Mouse (Mus musculus) heart, adult 11 months (tissue): ENCODE results near the gene Rnf169.

Experiments used
- DNase-seq: peaks from one replicate; pipeline ENCODE4 v3.0.0; 2022

Gene Rnf169

GRCm38 (mm10) chr7:99979081-99979480, 1.2 kb downstream of the Rnf169 start:
- peak; percentile 49 for DNase-seq

DNA sequence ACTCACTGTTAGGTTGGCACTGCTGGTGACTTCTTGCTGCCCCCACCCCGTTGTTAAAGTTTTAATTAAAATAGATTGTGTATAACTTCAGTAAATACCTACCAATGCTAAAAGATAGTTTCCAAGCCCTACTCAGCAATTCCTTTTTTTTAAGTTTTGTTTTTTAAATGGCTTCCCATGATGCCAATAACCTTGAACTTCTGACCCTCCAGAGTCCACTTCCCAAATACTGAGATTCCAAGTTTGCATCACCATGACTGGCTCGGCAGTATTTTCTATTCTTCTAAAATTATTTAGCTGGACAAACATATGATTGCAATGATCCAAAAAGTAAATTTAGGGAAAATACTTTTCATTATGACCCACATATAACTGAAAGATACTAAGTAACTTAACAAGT, 2.2 kb downstream of the Rnf169 start:
- DNase-seq, result peak; percentile 41

GRCm38 (mm10) chr7:99975819-99976575, 4.3 kb downstream of the Rnf169 start:
- DNase-seq, result peak; percentile 71

DNA sequence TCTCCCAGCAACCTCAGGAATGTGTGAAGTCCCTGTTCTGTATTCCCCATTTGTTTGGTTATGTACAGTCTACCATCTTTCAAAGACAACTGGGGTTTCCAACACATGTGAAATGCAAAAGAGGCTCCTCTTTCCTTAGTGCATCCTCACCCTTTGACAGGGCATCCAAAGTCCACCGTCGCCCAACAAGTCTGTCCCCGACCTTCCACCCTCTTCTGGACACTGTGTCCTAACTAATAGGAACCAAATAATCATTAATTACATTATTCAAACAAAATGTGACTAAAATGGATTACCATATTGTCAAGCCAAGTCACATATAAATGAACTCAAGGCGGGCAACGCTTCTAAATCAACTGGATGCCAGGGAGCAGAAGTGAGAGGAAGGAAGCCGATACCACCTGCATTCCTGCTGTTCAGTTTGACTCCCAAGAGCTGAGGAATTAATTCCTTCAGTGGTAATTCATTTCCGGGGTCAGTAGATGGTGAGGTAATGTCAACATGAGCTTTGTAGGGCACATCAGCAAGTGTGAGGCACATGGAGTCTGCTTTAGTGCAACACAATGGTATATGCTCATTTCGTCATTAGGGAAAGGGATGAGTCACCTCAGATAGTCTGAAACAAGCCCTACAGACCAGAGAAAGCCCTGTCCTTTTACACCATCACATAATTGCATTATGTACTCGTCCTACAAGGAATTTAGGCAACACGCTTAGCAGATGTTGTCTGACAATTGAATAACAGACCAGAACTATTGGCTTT, 5.9 kb downstream of the Rnf169 start:
- peak; percentile 69 for DNase-seq

DNA sequence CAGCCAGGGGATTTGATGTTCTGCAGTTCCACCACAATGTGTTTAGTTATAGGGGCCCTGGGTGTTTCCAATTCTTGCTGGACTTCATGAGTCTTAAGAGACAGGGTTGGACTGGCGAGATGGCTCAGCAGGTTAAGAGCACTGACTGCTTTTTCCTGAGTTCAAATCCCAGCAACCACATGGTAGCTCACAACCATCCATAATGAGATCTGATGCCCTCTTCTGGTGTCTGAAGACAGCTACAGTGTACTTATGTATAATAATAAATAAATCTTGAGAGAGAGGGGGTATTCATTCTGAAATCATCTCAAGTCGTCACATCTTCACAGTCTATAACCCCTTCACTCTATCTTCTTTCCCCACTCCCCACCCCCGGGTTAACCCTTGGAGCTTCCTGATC, 7.3 kb downstream of the Rnf169 start:
- peak; percentile 68 for DNase-seq

GRCm38 (mm10) chr7:99971926-99972325, 8.3 kb downstream of the Rnf169 start:
- DNase-seq, result peak; percentile 84

GRCm38 (mm10) chr7:99969151-99969550, 11.1 kb downstream of the Rnf169 start:
- DNase-seq, result peak; percentile 52

DNA sequence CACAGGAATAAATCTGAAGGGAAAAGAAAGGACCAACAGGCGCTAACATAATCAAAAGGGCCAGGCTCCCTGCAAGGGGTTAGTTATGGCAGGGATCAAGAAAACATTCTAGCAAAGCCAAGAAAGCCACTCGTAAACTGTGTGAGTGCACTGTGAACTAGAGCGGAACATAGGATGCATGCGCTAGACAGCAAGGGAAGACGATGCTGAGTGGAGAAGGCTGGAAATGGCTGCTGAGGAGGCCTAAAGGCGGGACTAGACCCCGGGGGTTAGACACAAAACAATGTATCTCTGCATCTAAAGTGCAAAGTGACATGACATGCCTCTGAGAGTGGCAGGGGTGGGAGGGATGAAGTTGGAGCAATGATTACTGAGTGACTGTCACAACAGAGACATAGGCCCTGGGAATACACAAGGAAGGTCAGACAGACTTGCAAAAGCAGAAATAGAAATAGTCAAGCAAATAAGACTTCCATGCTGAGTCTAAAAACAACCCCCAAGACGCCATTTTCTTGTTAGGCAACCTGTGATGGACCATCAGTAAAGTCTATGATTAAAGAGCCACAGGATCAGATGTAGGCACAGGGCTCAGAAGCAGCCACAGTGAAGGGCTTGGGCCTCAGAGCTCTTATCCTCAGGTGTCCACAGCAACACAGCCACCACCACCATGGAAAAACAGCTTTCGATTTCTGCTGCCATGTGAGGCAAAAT, 14.1 kb downstream of the Rnf169 start:
- peak; percentile 90 for DNase-seq

- peak; percentile 96 for DNase-seq
These were observed 15.0 kb downstream of the Rnf169 start for GRCm38 (mm10) chr7:99965020-99965841.

DNA sequence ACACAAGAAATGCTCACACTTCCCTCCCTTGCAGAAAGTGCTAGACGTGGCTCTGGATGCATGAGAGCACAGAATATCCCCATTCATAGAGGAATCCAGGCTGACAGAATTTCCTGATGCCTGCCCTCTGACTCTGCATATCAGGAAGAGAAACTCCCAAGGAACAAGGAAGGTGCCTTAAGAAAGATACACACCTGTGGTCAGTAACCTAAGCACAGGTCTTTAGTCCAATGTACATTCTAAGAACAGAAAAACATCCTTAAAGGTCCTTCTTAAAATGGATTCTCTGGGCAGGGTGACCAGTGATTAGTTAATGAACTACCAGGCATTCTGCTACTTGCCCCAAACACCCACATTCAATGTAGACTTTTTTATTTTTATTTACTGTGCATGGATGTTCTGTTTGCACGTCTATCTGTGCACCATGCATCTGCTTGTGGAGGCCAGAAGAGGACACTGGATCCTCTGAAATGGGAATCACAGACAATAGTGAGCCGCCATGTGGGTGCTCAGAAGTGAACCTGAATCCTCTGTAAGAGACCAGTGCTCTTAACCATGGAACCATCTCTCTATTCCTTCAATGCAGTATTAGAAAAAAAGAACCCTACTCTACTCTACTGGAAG, 16.9 kb downstream of the Rnf169 start:
- DNase-seq, result peak; percentile 80

DNA sequence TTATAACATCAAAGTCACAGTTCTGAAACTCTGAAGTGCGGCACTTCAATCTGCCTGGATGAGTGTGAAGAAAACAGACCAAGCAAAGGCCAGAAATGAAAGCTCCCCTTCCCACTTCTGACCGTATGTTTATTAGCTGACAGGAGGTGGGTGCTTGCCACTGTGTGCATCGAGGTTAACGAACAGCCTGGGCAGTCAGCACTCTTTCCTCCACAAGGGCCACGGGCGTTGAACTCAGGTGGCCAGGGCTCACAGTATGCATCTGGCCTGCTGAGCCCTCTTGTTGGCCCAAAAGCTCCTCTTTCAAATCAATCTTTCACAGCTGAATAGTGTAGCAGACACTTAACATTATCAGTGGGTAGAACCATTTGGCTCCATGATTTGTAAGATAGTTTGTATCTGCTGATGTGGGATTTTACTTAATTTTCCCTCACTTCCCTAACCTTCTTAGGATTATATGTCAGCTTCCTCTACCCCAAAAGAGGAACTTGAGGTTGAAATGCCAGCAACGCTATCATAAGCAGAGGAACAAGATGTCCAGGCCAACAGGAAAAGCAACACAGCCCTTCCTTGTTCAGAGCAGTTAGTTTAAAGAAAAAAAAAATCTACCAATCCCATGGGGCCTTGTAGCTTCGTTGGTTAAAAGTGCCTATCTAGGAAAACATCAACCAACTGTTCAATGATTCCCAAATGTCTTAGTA, 17.6 kb downstream of the Rnf169 start:
- DNase-seq, result peak; percentile 98

DNA sequence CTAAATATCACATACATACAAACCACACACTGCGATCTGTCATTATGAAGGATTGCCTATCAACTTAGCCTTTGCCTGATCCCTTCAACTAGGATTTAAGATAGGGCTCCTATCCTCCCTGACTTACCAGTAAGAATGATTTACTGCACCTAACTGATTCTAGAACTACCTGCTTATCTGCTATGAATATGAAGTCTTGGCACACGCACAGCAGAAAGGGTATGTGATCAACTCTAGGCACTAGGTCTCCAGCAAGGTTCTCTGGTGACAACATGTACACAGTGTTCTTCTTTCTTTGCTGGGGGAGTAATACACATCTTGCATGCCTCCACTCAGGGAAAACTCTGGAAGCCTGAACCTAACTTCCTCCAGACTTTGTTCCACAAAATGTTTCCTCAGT, 18.7 kb downstream of the Rnf169 start:
- peak; percentile 83 for DNase-seq

DNA sequence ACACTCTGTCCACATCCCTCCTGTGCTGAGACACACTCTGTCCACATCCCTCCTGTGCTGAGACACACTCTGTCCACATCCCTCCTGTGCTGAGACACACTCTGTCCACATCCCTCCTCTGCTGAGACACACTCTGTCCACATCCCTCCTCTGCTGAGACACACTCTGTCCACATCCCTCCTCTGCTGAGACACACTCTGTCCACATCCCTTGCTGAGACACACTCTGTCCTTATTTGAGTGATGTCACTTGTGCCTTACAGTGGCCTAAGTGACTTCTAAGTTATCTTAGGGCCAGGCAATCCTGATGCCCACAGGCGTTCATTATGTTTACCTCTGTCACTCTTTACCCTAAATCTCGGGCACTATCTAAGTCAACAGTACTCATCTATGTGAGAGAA, 19.7 kb downstream of the Rnf169 start:
- DNase-seq, result peak; percentile 83

- DNase-seq, result peak; percentile 87
These were observed 22.9 kb downstream of the Rnf169 start for GRCm38 (mm10) chr7:99957226-99957965.

GRCm38 (mm10) chr7:99956095-99956494, 24.2 kb downstream of the Rnf169 start:
- DNase-seq, result peak; percentile 31

- DNase-seq, result no peak
These were observed 26.0 kb downstream of the Rnf169 start for GRCm38 (mm10) chr7:99954212-99954611.

GRCm38 (mm10) chr7:99953442-99954098, 26.7 kb downstream of the Rnf169 start:
- no peak for DNase-seq

- peak; percentile 93 for DNase-seq
These were observed 32.9 kb downstream of the Rnf169 start for GRCm38 (mm10) chr7:99947329-99947728.

DNA sequence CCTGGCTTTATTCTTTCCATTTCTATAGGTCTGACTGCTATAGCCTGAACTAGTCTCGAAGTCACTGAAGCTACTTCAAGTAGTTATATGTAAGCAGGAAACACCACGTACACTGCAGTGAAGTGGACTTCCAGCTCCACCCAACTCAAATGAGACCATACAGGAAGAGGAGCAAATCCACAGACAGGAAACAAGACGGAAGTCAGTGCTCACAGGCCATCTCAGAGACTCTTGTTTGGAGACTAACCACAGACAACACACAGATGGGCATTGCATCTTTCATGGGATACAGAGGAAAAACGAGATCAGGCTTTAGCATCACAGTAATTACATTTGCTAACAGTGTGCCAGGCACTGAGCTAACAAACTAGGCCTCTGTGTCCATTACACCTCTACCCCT, 33.9 kb downstream of the Rnf169 start:
- peak; percentile 90 for DNase-seq

GRCm38 (mm10) chr7:99945939-99946338, 34.3 kb downstream of the Rnf169 start:
- no peak for DNase-seq
